Mouse (Mus musculus) adrenal gland, adult 2 months (tissue): Measurements from ENCODE around the gene Gap43. TPM values are rescaled to one million over a fixed set of nuclear protein-coding genes. Genes with fewer than 3 reads are reported as not detected.
"Not testable (repeated sequence)": the region's sequence is repeated elsewhere in the genome, so short reads cannot be mapped to it uniquely, and the experiment has no call there.

Source experiments
- DNase-seq: peaks from one replicate; pipeline ENCODE4 v3.0.0; 2021
- microRNA-seq, 2 experiments: library from miRNA; unstranded; fragments of <30 nt; microRNA quantifications; one replicate each; pipeline ENCODE4 v1.2.0; 2021
- polyA plus RNA-seq: library from polyadenylated mRNA; depleted of rRNA; stranded (reverse); fragments of >200 nt; gene quantifications from 2 replicates; pipeline ENCODE4 v1.2.3, GENCODE M21; 2012
- total RNA-seq, 2 experiments: library from RNA; stranded (reverse); gene quantifications; 2 replicates each; pipeline ENCODE4 v1.2.3; 2021

Gene Gap43
- total and polyA plus RNA-seq, 3 experiments, result 1.1 to 1.3 TPM; not detected in 1

DNA sequence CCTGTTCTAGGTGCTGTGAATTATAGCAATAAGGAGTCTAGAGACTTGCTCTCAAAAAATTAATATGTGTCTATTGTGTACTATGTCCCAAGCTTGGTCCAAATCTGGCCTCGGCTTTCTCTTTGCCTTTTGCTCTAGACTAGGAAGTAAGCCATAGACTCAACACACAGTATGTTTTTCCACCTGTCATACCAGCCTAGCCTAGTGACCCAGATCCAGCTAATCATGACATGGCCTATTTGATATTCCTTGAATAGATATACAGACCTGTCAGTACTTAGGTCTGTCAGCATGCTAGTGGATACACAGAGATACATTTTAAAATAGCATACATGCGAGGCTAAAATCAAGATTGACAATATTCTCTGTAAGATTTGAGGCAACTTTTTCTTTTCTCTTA, 46.4 kb downstream of the Gap43 start:
- no peak for DNase-seq

- no peak for DNase-seq
Measured at GRCm38 (mm10) chr16:42291572-42291971, 48.9 kb downstream of the Gap43 start.

DNA sequence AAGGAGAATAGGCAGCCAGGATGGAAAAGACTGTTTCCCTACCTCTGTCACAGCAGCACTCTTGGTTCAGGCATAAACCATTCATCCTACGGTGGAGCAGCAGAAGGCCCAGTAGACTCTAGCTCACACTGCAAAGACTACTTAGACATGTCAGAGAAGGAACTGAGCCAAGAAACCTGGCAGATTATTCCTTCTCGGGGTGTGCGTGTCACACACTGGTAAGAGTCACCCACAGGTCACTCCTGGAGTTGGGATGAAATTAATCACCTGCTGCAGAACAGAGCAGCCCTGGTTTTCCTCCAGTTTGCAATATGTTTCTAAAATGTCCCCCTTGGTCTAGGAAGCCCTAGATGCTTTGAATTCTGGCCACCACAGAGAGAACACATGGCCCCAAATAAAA, 56.4 kb downstream of the Gap43 start:
- DNase-seq, result no peak

GRCm38 (mm10) chr16:42277713-42278112, 62.7 kb downstream of the Gap43 start:
- no peak for DNase-seq

DNA sequence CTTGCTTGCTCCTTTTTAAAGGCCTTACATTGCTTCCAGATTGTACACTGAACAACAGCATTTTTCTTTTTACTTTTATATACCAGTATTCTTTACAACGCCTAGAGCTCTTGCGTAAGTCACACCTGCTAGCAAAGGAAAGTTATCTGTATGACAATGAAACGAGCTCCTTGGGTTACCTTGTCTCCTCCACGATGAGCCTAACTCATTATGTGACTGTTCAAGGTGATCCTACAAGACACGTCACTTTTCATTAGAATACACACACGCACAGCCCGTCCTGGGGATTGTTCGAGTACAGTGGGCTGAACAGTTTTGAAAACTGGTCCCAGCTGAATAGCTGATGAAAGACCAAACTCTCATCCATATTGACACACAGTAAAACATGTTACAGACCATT, 63.2 kb downstream of the Gap43 start:
- no peak for DNase-seq

DNA sequence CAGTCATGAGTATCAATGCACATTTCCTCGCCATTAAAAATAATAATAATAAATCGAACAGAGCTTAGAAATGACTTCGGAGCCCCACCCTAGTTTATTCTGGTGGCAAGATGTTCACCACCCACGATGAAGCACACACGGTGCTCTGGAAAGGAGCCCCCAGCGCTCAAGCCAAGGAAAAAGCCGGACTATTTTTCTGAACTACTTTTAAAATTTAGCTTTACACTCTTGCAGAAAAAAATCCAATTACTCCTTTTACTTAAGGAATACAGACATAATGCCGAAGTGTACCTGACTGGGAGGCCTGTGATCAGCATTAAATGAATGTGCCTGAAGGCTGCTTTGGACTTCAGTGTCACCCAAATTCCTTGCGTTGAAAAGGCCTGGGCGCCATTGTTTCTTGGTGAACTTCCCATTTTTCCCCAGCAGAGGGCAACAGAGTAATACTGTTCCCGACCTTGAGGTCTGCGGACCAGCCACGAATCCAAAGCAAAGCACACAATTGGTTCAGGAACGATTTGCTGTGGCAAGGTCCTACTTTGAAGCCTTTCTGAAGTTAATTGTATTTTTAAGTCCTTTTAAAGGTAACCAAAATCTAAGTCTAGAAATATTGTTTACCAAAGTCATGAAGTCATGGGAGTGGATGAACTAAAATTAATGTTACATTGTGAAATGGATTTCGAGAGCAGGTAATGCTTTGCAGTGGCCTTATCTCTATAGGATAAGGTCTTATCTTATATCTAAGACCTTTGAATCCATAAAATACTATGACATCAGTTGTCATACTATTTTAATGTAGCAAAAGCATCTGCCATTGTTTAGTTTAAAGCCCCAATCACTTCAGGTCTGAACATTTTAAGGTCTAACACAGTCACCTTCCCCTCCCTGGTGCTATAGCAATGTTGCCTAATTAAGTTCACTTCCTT, 64.0 kb downstream of the Gap43 start:
- DNase-seq, result peak; percentile 74

DNA sequence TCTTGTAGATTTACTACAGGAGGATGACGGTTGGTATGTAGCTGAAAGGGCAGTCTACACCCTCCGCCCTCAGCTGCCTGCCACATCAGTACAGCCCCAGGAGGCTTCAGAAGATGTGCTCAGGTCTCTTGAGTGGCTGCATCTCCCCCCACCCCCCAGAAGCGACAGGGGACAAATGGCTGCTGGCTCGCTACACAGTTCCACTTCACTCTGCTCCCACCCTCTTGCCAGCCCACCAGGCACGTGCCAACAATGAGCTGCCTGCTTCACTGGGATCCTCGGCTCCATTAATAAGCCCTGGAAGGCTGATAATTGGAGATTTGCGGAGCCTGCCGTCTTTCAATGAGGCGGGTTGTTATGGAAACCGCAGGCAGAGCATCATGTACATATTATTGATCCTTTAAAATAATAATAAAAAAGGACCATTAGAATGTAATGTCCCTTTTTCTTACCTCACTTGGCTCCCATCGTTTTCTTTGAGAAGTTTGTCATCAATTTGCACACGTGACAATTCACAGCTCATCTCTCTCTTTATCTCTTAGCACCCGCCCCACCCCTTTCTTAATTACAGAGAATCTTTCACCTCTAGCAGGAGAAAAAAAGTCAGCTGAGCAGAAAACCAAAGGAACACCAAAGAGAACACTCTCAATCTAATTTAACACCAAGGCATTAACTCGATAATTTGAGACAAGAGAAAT, 64.8 kb downstream of the Gap43 start:
- no peak for DNase-seq

DNA sequence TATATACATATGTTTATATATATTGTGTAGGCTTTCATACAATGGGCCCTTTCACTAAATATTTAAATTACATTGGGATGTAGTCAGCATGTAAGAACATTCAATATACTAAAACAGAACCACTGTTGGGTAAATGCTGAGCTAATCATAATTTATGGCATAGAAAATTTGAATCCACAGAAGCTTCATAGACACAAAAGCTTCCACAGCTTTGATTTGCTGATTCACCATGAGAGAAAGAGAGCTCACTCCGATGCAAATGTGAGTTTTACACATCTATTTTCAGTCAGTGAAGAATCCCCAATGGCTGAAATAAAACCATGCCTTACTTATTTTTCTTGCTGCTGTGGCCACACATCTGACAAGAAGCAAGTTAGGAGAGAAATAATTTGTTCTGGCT, 69.2 kb downstream of the Gap43 start:
- DNase-seq, result no peak

DNA sequence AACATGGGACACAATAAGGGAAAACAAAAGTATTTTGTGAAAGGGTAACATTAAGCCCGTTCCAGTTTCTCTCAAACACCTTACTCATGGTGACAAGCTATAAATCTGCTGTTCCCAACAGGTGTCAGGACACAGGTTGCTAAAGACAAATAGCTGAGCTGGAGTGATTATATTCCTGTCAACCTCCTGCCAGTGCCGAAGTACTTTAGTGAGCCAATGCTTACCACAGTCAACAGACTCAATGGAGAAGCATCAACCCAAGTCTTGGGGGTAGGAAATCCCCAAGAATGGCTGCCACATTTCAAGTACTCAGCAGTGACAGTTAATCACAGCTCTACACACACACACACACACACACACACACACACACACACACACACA, 70.9 kb downstream of the Gap43 start:
- DNase-seq, result no peak

- no peak for DNase-seq
Measured at GRCm38 (mm10) chr16:42268843-42269586, 71.4 kb downstream of the Gap43 start.

DNA sequence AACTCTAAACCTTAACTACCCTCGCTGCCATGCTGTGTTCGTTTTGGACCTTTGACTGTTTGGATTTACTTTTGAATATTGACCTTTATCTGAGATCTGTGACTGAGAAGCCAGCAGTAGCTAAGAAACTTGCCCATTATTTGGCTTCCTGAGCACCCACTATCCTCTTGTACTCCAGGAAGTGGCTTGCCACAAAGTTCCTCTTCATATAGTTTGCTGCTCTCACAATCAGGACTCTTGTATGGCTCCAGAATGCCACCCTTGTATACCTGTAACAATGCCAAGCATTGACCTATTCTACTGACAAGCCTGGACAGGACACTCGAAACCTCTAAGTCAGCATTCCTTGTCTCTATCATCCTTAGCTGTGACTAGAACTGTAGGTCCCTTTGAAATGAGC, 75.3 kb downstream of the Gap43 start:
- DNase-seq, result no peak

- DNase-seq, result no peak
Measured at GRCm38 (mm10) chr16:42262935-42263542, 77.4 kb downstream of the Gap43 start.

DNA sequence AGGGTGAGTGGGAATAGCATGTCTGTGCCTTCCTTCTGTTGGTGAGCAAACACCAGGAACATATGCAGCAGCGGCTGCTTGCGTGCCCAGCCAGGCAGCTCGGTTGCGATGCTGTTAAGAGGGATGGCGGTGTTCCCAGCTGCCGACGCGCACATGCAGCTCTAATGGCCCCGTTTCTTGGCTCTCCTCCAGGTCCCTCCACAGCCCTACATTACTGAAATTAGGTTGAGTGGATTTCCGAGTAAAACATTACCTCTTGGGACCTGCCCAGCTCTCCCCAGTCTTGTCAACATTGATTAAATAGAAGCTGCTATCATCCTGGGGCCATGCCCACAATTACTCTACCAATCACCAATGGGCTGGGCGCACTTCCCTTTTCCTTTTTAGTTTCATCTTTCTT, 84.8 kb downstream of the Gap43 start:
- no peak for DNase-seq

DNA sequence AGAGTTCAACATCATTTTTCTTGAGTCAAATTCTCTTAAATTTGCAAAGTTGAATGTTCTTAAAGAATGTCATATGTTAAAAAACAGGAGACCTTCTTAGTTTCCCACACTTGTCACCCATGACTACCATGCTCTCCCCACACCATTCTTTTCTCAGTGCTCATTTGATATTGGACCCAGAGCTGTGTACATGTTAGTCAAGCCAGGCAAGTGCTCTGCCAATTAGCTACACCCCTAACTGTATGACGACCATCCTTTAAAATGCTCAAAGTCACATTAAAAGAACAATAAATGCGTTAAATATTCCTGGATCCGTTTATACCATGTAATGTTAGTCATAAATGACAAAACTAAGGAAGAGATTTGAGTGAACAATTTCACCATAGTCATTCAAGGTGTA, 85.2 kb downstream of the Gap43 start:
- DNase-seq, result no peak

- DNase-seq, result no peak
Measured at GRCm38 (mm10) chr16:42252252-42252651, 88.2 kb downstream of the Gap43 start.

DNA sequence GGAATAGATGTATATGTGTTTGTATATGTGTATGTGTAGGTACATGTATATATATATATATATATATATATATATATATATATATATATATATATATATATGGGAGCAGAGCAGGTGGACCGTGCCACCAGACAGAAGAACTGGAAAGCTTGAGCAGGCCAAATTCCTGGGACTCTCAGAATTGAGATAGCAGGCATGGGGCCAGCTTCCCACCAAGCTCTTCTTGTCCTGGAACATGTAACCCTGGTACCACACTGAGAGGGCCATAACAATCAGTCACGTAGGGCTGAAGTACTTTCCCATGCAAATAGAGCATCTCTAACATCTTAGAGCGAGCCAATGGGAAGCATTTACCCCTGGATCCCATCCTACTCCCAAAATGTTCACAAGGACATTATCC, 96.3 kb downstream of the Gap43 start:
- not testable (repeated sequence) for DNase-seq

GRCm38 (mm10) chr16:42231306-42231705, 109.1 kb downstream of the Gap43 start:
- DNase-seq, result no peak

Small RNA genes within 50 kb of the gene (microRNA-seq; reads per million reads assigned to microRNA genes)
- 0 to 0.44 reads per million in 2 experiments for gene Mir6540
